Mouse (Mus musculus) cerebellum, adult 9-10 months (tissue): Measurements from ENCODE around the gene Lin7b.
"Not testable (repeated sequence)": the region's sequence is repeated elsewhere in the genome, so short reads cannot be mapped to it uniquely, and the experiment has no call there.

Experiments
- DNase-seq: peaks from one replicate; pipeline ENCODE4 v3.0.0; 2022

Gene Lin7b

GRCm38 (mm10) chr7:45395578-45396336, 25.4 kb upstream of the Lin7b start, which contains the start of gene Snrnp70:
TSS of gene Snrnp70 (minus strand) at chr7:45395742.
- DNase-seq: peak; percentile 100

GRCm38 (mm10) chr7:45395129-45395541, 24.8 kb upstream of the Lin7b start:
- DNase-seq: no peak

GRCm38 (mm10) chr7:45386077-45386476, 15.7 kb upstream of the Lin7b start:
- no peak for DNase-seq

- no peak for DNase-seq
Measured at GRCm38 (mm10) chr7:45376057-45376456, 5.7 kb upstream of the Lin7b start.

- no peak for DNase-seq
Measured at GRCm38 (mm10) chr7:45374620-45375019, 4.2 kb upstream of the Lin7b start.

GRCm38 (mm10) chr7:45372371-45372770, 2.0 kb upstream of the Lin7b start:
- DNase-seq: no peak

- DNase-seq: peak; percentile 59
Measured at GRCm38 (mm10) chr7:45369836-45370474, 428 bp downstream of the Lin7b start.

GRCm38 (mm10) chr7:45369022-45369745, 1.2 kb downstream of the Lin7b start:
- DNase-seq: peak; percentile 65

- DNase-seq: peak; percentile 68
Measured at GRCm38 (mm10) chr7:45368178-45368577, 2.2 kb downstream of the Lin7b start.

- peak; percentile 99 for DNase-seq
Measured at GRCm38 (mm10) chr7:45367020-45367880, 3.1 kb downstream of the Lin7b start.

- no peak for DNase-seq
Measured at GRCm38 (mm10) chr7:45366652-45367019, 3.7 kb downstream of the Lin7b start, which contains the start of gene Ppfia3. TSS of gene Ppfia3 (minus strand) at chr7:45367019.

GRCm38 (mm10) chr7:45365742-45366651, 4.4 kb downstream of the Lin7b start:
- peak; percentile 83 for DNase-seq

GRCm38 (mm10) chr7:45363983-45364382, 6.4 kb downstream of the Lin7b start:
- DNase-seq: peak; percentile 54

GRCm38 (mm10) chr7:45362801-45363200, 7.6 kb downstream of the Lin7b start:
- DNase-seq: peak; percentile 91

- DNase-seq: peak; percentile 92
Measured at GRCm38 (mm10) chr7:45361243-45361804, 9.1 kb downstream of the Lin7b start.

- DNase-seq: peak; percentile 75
Measured at GRCm38 (mm10) chr7:45360404-45361125, 9.8 kb downstream of the Lin7b start.

- not testable (repeated sequence) for DNase-seq
Measured at GRCm38 (mm10) chr7:45359081-45359480, 11.3 kb downstream of the Lin7b start.

GRCm38 (mm10) chr7:45356087-45356486, 14.3 kb downstream of the Lin7b start:
- DNase-seq: no peak

GRCm38 (mm10) chr7:45355318-45356020, 14.9 kb downstream of the Lin7b start:
- no peak for DNase-seq

- DNase-seq: no peak
Measured at GRCm38 (mm10) chr7:45353041-45353440, 17.3 kb downstream of the Lin7b start.
